Mouse (Mus musculus) thymus, adult 2 months (tissue): ENCODE data around the gene Cnksr3.

Experiments used
- CTCF ChIP-seq: fragments of 200-500 bp; IDR thresholded peaks from 2 replicates; pipeline ENCODE4 v1.5.1; 2012; ENCODE audit warnings: mild to moderate bottlenecking, control low read depth, low read length, moderate library complexity, borderline replicate concordance; ENCODE audit not compliant: control insufficient read depth, poor library complexity, insufficient read depth; ENCODE audit errors: extremely low read depth
- POLR2A ChIP-seq: fragments of 200-500 bp; IDR thresholded peaks from 2 replicates; pipeline ENCODE4 v1.6.1; 2012; ENCODE audit warnings: mild to moderate bottlenecking, low read length, control low read depth, moderate library complexity; ENCODE audit not compliant: control insufficient read depth, poor library complexity, insufficient read depth; ENCODE audit errors: extremely low read depth

DNA sequence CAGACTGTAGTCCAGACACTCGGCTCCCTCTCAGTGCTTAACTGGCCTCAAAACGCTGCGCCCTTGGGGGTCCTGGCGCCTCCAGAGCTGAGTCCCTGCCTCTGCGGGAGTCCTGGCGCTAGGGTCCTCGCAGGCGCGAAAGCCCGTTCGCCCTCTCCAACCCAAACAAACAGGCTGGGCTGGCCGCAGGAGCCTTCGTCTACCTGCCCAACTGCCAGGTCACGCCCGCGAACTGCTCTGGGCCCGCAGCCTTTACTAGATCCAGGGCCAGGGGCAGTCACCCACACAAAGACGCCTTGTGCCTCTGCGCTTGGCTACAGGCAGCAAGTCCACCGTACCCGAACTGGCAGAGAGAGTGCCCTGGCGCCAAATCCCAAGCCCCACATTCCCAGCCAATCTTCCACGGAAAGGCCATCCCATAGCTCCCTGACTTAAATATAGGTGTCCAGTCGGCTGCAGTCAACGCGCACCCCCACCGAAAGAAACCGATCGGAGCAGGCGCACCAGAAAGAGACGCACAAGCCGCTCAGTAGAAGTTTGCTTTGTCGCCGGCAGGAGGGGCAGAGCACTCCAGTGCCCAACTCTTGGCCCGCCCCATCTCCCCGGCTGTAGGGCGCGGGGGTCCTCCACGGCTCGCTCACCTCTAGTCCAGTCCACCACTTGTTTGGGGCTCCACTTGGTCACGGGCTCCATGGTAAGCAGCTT is 894 bp downstream of the Cnksr3 start:
- TF ChIP-seq CTCF (0 out of 2 replicates have a peak, but pooled peaks have one; percentile 40), POLR2A (no peak)
